Mouse (Mus musculus) thymus, postnatal 14 days (tissue): ENCODE data around the gene Agbl2.

Experiments
- DNase-seq: peaks from one replicate; pipeline ENCODE4 v3.0.0; 2021

Agbl2 gene

DNA sequence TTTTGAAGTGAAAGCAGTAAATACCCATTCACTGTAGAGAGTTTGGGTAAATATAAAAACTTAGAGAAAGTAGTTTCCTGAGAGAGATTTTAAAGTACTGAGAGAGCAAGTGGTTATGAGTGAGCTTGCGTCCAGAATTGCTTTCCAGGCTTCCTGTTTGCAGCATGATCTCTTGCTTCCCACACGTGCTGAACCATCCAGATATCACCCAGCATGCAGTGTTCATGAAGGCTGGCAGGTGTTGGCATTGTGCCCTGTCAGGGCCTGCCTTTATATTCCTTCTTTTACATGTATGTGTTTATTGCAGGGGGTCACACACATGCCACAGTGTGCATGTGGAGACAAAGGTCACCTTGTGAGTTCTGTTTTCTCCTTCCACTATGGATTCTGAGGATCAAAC, 92.7 kb downstream of the Agbl2 start:
- DNase-seq, result no peak

DNA sequence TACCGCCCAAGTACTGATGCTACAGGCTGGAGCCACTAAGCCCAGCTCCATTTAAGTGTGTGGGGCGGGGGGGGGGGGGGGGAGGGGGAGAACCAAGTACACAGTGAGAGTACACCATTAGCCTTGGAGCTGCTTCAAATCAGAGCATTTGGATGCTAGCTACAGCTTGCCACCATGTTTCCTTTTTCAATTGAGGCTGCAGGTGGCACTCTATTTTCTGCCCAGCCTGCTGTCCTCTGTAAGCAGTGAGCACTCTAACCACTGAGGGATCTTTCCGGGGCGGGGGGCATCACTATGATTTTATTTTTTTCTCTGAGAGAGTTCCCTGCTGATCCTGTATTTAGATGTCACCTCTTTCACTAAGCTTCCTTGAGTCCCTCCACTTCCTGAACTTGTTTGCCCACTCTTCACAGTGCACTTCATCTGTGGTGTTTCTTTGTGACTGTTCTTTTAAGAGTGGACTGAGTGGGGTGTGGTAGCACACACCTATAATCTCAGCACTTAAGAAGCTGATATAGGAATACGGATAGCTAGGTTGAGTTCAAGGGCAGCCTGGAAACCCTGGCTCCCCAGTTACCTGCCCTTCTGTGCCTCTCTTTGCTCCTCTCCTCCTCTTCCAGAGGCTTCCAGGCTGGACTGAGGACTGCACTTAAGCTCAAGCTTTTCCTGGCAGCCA, 95.2 kb downstream of the Agbl2 start:
- DNase-seq, result no peak

DNA sequence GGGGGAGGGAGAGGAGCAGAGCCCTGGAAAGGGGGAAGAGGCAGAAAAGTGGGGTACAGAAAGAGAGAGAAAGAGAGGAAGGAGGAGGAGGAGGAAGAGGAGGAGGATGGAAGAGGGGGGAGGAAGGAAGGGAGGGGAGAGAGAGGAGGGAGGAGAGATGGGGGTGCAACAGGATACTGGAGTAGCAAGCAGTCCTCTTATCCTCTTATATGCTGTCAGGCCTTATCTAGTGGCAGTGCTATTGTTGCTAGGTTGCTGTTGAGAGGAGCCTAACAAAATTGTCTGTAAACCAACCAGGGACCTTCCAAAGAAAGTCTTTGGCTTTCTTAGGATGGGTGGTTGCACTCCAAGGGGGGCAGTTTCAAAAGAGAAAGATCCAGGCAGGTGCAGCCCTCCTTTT, 96.9 kb downstream of the Agbl2 start:
- DNase-seq, result no peak

DNA sequence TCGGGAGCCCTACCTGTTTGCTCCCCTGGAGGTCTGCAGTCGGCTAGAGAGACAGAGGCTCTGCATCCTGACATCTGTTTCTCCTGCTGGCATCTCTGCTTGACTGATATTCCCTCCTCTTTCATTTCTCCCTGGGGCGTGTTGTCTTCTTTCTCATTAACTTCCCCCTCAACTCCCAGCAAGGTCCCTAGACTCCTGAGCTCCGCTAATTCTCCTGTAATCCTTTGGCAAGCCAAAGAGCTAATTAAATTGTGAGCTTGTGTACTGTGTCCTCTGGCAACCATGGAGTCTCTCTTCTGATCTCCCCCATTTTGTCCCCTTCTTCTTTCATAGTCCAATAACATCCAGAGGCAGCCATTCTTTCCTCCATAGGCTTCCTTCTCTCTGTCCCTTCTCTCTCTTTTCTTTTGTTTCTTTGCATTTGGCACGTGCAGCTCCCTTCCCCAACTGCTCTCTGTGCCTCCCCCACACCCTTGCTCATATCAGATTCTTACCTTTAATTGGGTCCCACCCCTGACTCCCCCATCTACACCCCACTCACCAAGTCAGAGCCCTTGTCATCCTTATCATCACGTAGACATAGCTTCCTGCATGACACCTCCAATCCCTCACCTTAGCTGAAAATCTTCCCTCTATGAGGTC, 97.7 kb downstream of the Agbl2 start:
- no peak for DNase-seq

DNA sequence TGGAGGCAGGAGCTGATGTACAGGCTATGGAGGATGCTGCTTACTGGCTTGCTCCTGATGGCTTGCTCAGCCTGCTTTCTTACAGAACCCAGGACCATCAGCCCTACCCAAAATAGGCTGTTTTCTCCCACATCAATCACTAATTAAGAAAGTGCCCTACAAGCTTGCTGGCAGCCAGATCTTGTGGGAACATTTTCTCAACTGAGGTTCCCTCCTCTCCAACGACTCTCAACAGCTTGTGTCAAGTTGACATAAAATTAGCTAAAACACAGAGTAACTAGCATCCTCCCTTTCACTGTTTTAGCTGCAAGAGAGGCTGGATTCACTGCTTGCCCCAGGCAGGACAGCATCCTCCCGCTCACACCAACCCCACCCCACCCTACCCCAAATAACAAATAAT, 99.3 kb downstream of the Agbl2 start:
- DNase-seq, result no peak
